Mouse (Mus musculus): ENCODE results near the gene Gpn1. TPM values are rescaled to one million over a fixed set of nuclear protein-coding genes. Genes with fewer than 3 reads are reported as not detected.
"Not testable (repeated sequence)": the region's sequence is repeated elsewhere in the genome, so short reads cannot be mapped to it uniquely, and the experiment has no call there.

Gpn1 gene
- total RNA-seq (2014; fragmentation: Nextera tagmentation) (34.3 and 34.8 TPM in 2 replicates), total RNA-seq (2017) (39.7 and 46.9 TPM in 2 replicates)

GRCm38 (mm10) chr5:31494513-31495297, at the start of gene Gpn1:
Gene Gpn1 (plus strand): TSS chr5:31494741.
- ATAC-seq (replicated peaks; ENCODE audit: low FRiP score, low TSS enrichment, poor library complexity, severe bottlenecking), result peak; percentile 99

GRCm38 (mm10) chr5:31451336-31451735, 43.2 kb upstream of the Gpn1 start:
- no peak for ATAC-seq (replicated peaks; ENCODE audit: low FRiP score, low TSS enrichment, poor library complexity, severe bottlenecking)

GRCm38 (mm10) chr5:31451878-31452561, 42.5 kb upstream of the Gpn1 start, which contains the start of gene Zfp512:
Gene Zfp512 (plus strand): TSS chr5:31452431.
- peak; percentile 98 for ATAC-seq (replicated peaks; ENCODE audit: low FRiP score, low TSS enrichment, poor library complexity, severe bottlenecking)

GRCm38 (mm10) chr5:31452562-31452878, 42.0 kb upstream of the Gpn1 start:
- peak; percentile 37 for ATAC-seq (replicated peaks; ENCODE audit: low FRiP score, low TSS enrichment, poor library complexity, severe bottlenecking)

- no peak for ATAC-seq (replicated peaks; ENCODE audit: low FRiP score, low TSS enrichment, poor library complexity, severe bottlenecking)
These were observed 41.6 kb upstream of the Gpn1 start for GRCm38 (mm10) chr5:31452886-31453410.

GRCm38 (mm10) chr5:31467798-31468197, 26.7 kb upstream of the Gpn1 start:
- no peak for ATAC-seq (replicated peaks; ENCODE audit: low FRiP score, low TSS enrichment, poor library complexity, severe bottlenecking)

GRCm38 (mm10) chr5:31469711-31470110, 24.8 kb upstream of the Gpn1 start:
- ATAC-seq (replicated peaks; ENCODE audit: low FRiP score, low TSS enrichment, poor library complexity, severe bottlenecking), result no peak

GRCm38 (mm10) chr5:31470334-31470733, 24.2 kb upstream of the Gpn1 start:
- ATAC-seq (replicated peaks; ENCODE audit: low FRiP score, low TSS enrichment, poor library complexity, severe bottlenecking), result peak; percentile 74

GRCm38 (mm10) chr5:31480536-31480935, 14.0 kb upstream of the Gpn1 start:
- ATAC-seq (replicated peaks; ENCODE audit: low FRiP score, low TSS enrichment, poor library complexity, severe bottlenecking), result no peak

- ATAC-seq (replicated peaks; ENCODE audit: low FRiP score, low TSS enrichment, poor library complexity, severe bottlenecking), result no peak
These were observed 9.1 kb upstream of the Gpn1 start, which contains the start of gene 4930548H24Rik for GRCm38 (mm10) chr5:31485440-31485839. Gene 4930548H24Rik (plus strand): TSS chr5:31485740.

GRCm38 (mm10) chr5:31487889-31488288, 6.7 kb upstream of the Gpn1 start:
- no peak for ATAC-seq (replicated peaks; ENCODE audit: low FRiP score, low TSS enrichment, poor library complexity, severe bottlenecking)

- ATAC-seq (replicated peaks; ENCODE audit: low FRiP score, low TSS enrichment, poor library complexity, severe bottlenecking), result no peak
These were observed 5.3 kb upstream of the Gpn1 start for GRCm38 (mm10) chr5:31489116-31489769.

GRCm38 (mm10) chr5:31492031-31492430, 2.5 kb upstream of the Gpn1 start:
- ATAC-seq (replicated peaks; ENCODE audit: low FRiP score, low TSS enrichment, poor library complexity, severe bottlenecking), result no peak

GRCm38 (mm10) chr5:31504843-31505242, 10.3 kb downstream of the Gpn1 start:
- ATAC-seq (replicated peaks; ENCODE audit: low FRiP score, low TSS enrichment, poor library complexity, severe bottlenecking), result no peak

- no peak for ATAC-seq (replicated peaks; ENCODE audit: low FRiP score, low TSS enrichment, poor library complexity, severe bottlenecking)
These were observed 17.9 kb downstream of the Gpn1 start for GRCm38 (mm10) chr5:31512481-31512880.

GRCm38 (mm10) chr5:31520556-31520955, 26.0 kb downstream of the Gpn1 start:
- ATAC-seq (replicated peaks; ENCODE audit: low FRiP score, low TSS enrichment, poor library complexity, severe bottlenecking), result no peak

- ATAC-seq (replicated peaks; ENCODE audit: low FRiP score, low TSS enrichment, poor library complexity, severe bottlenecking), result peak; percentile 81
These were observed 32.0 kb downstream of the Gpn1 start, which contains the start of gene Slc4a1ap for GRCm38 (mm10) chr5:31526354-31527116. Gene Slc4a1ap (plus strand): TSS chr5:31526995.

- ATAC-seq (replicated peaks; ENCODE audit: low FRiP score, low TSS enrichment, poor library complexity, severe bottlenecking), result peak; percentile 24
These were observed 32.7 kb downstream of the Gpn1 start for GRCm38 (mm10) chr5:31527117-31527680.

GRCm38 (mm10) chr5:31527707-31528106, 33.2 kb downstream of the Gpn1 start, which contains the start of gene Supt7l:
Gene Supt7l (minus strand): TSS chr5:31527807.
- ATAC-seq (replicated peaks; ENCODE audit: low FRiP score, low TSS enrichment, poor library complexity, severe bottlenecking), result not testable (repeated sequence)
